ENCODE assay signal across 8 mouse cellular contexts in genomic region chr14:78725976-78726375, GRCm38 (mm10). TPM values are rescaled to one million over a fixed set of nuclear protein-coding genes. Genes with fewer than 3 reads are reported as not detected.
DNase-seq lines count a peak whose midpoint lies in the region; ATAC-seq and TF ChIP-seq lines count a peak whose summit lies in the region.

No protein-coding gene starts in this region.

- intact Hi-C loops in heart, postnatal 10 days (cut with DNase I): loop anchor here (2.0 kb wide), 1 partner anchor 123 kb away; the partner anchor contains the start of gene Vwa8

- no peak for TF ChIP-seq EP300 in ES-Bruce4 (IDR thresholded peaks at IDR 0.05; ENCODE audit: insufficient read depth, low read depth, low read length)

- no peaks in the 10 kb centered on the region for H3K36me3 ChIP-seq in heart, embryonic 10.5 days
- no peaks in the 10 kb centered on the region for H3K36me3 ChIP-seq in ES-Bruce4 (ENCODE audit: control insufficient read depth, insufficient read depth, low read length, poor library complexity, severe bottlenecking)
- no peaks in the 10 kb centered on the region for H3K36me3 ChIP-seq in forebrain, postnatal 0 days (ENCODE audit: insufficient read depth)
- no peaks in the 10 kb centered on the region for H3K36me3 ChIP-seq in liver, embryonic 15.5 days (replicated peaks)
- H3K36me3 ChIP-seq in thymus, adult 2 months (ENCODE audit: control insufficient read depth, insufficient read depth, low read length): no peaks in the 10 kb centered on the region

- peak overlapping the region; percentile 67 for H3K4me3 ChIP-seq in heart, embryonic 10.5 days
- peak overlapping the region; percentile 95 for H3K4me3 ChIP-seq in ES-Bruce4 (ENCODE audit: low read depth, low read length)
- peak overlapping the region; percentile 47 for H3K4me3 ChIP-seq in forebrain, postnatal 0 days (ENCODE audit: low read depth, low read length)
- peak overlapping the region; percentile 60 for H3K4me3 ChIP-seq in liver, embryonic 15.5 days (replicated peaks)
- H3K4me3 ChIP-seq in thymus, adult 2 months (ENCODE audit: control insufficient read depth, insufficient read depth, low read length): no peak overlapping the region

- peak overlapping the region; percentile 89; the same call in 1 of the 2 replicates for H3K27ac ChIP-seq in heart, embryonic 10.5 days
- H3K27ac ChIP-seq in ES-Bruce4 (ENCODE audit: insufficient read depth, low read length): no peak overlapping the region; the same call in 1 of the 2 replicates
- no peak overlapping the region for H3K27ac ChIP-seq in forebrain, postnatal 0 days (ENCODE audit: low read depth, low read length)
- no peak overlapping the region for H3K27ac ChIP-seq in liver, embryonic 15.5 days (replicated peaks)
- no peak overlapping the region for H3K27ac ChIP-seq in thymus, adult 2 months (ENCODE audit: control insufficient read depth, insufficient read depth, low read length)

- ATAC-seq in forebrain, postnatal 0 days: no peak
- ATAC-seq in liver, embryonic 15.5 days (ENCODE audit: insufficient read depth): no peak

- peak overlapping the region; percentile 73 for H3K9ac ChIP-seq in ES-Bruce4 (ENCODE audit: low read depth, poor library complexity, severe bottlenecking)
- no peak overlapping the region for H3K9ac ChIP-seq in forebrain, postnatal 0 days
- H3K9ac ChIP-seq in liver, embryonic 15.5 days: no peak overlapping the region

- no peak for TF ChIP-seq POLR2A in ES-Bruce4 (IDR thresholded peaks at IDR 0.05; ENCODE audit: insufficient read depth, low read length)
- no peak for TF ChIP-seq POLR2A in thymus, adult 2 months (IDR thresholded peaks at IDR 0.05; ENCODE audit: control insufficient read depth, extremely low read depth, insufficient read depth, low read length, poor library complexity)

- TF ChIP-seq CTCF in ES-Bruce4 (IDR thresholded peaks at IDR 0.05; ENCODE audit: low read depth, low read length): no peak
- no peak for TF ChIP-seq CTCF in forebrain, postnatal 0 days (IDR thresholded peaks at IDR 0.05; ENCODE audit: low read depth)
- no peak for TF ChIP-seq CTCF in thymus, adult 2 months (IDR thresholded peaks at IDR 0.05; ENCODE audit: borderline replicate concordance, control insufficient read depth, extremely low read depth, insufficient read depth, low read length, poor library complexity)

- H3K4me1 ChIP-seq in heart, embryonic 10.5 days: peaks cover 22% of the 10 kb centered on the region
- peaks cover 9% of the 10 kb centered on the region for H3K4me1 ChIP-seq in ES-Bruce4 (ENCODE audit: control insufficient read depth, insufficient read depth, low read length)
- H3K4me1 ChIP-seq in forebrain, postnatal 0 days (ENCODE audit: insufficient read depth): peaks cover 18% of the 10 kb centered on the region
- H3K4me1 ChIP-seq in liver, embryonic 15.5 days (replicated peaks): peaks cover 17% of the 10 kb centered on the region
- peaks cover 9% of the 10 kb centered on the region for H3K4me1 ChIP-seq in thymus, adult 2 months (replicated peaks; ENCODE audit: control insufficient read depth, insufficient read depth, low read length)

- 10% methylated on average over 13 of the region's 13 CpGs for WGBS in heart, embryonic 10.5 days
- WGBS in forebrain, postnatal 0 days: 34% methylated on average over 13 of the region's 13 CpGs
- WGBS in liver, embryonic 15.5 days (ENCODE audit: insufficient replicate concordance): 42% methylated on average over 13 of the region's 13 CpGs
- WGBS in thymus, adult 2 months: 91% methylated on average over 13 of the region's 13 CpGs

- no peaks in the 10 kb centered on the region for H3K27me3 ChIP-seq in heart, embryonic 10.5 days (ENCODE audit: insufficient read depth, poor library complexity, severe bottlenecking)
- no peaks in the 10 kb centered on the region for H3K27me3 ChIP-seq in ES-Bruce4 (ENCODE audit: control insufficient read depth, insufficient read depth, low read length, poor library complexity, severe bottlenecking)
- H3K27me3 ChIP-seq in forebrain, postnatal 0 days (ENCODE audit: insufficient read depth, low read length): no peaks in the 10 kb centered on the region
- H3K27me3 ChIP-seq in liver, embryonic 15.5 days: peaks cover 50% of the 10 kb centered on the region
- no peaks in the 10 kb centered on the region; the same call in 1 of the 2 replicates for H3K27me3 ChIP-seq in thymus, adult 2 months (ENCODE audit: control insufficient read depth, insufficient read depth, low read length)

- H3K4me2 ChIP-seq in forebrain, postnatal 0 days (ENCODE audit: low read depth): peak overlapping the region; percentile 95
- H3K4me2 ChIP-seq in liver, embryonic 15.5 days: peak overlapping the region; percentile 84

- peak; percentile 69 for DNase-seq in heart, embryonic 10.5 days (ENCODE audit: low spot score)
- DNase-seq in heart, postnatal 10 days: no peak
- DNase-seq in forebrain, postnatal 0 days: no peak
- DNase-seq in thymus, adult 2 months: no peak
- no peak for DNase-seq in adrenal gland, adult 18-20 months (ENCODE audit: low spot score in 2 of 2)
- DNase-seq in gastrocnemius, adult 8-10 months (ENCODE audit: low spot score in 2 of 2): no peak

- no peaks in the 10 kb centered on the region for H3K9me3 ChIP-seq in heart, embryonic 10.5 days
- H3K9me3 ChIP-seq in ES-Bruce4 (replicated peaks; ENCODE audit: control insufficient read depth, insufficient read depth, low read length, poor library complexity, severe bottlenecking): no peaks in the 10 kb centered on the region
- H3K9me3 ChIP-seq in forebrain, postnatal 0 days (ENCODE audit: low read length): no peaks in the 10 kb centered on the region
- H3K9me3 ChIP-seq in liver, embryonic 15.5 days (replicated peaks): no peaks in the 10 kb centered on the region

RNA-seq across cellular contexts. Expression of gene Dgkh, which starts 6.6 kb away (rescaled TPM):
- polyA plus RNA-seq in heart, embryonic 10.5 days (2016; fragmentation: Nextera tagmentation; extraction: Ambion mirVana): 1.7 and 2.0 TPM in 2 replicates
- total RNA-seq in heart, postnatal 10 days (2021): 10 to 100 TPM; 15.9 to 16.0 TPM
- 11.6 and 11.7 TPM in 2 replicates for polyA plus RNA-seq in ES-Bruce4 (2011; ENCODE audit: insufficient read depth, insufficient read length, low read depth, missing spikeins)
- total RNA-seq in forebrain, postnatal 0 days (2014; rRNA removed): 16.2 and 22.3 TPM in 2 replicates
- 1.4 and 2.7 TPM in 2 replicates for polyA plus RNA-seq in forebrain, postnatal 0 days (2015; fragmentation: Nextera tagmentation; extraction: Ambion mirVana)
- 0.25 and 0.39 TPM in 2 replicates for polyA plus RNA-seq in liver, embryonic 15.5 days (2015; fragmentation: Nextera tagmentation; extraction: Ambion mirVana)
- polyA plus RNA-seq in thymus, adult 2 months (2012; rRNA removed): 0.84 and 0.88 TPM in 2 replicates
- total RNA-seq in adrenal gland, adult 18-20 months (2021): 10 to 100 TPM in 1 of 2 experiments, 1 to 10 TPM in 1; 7.5 to 10.8 TPM
- total RNA-seq in gastrocnemius, adult 8-10 months (2022): 1 to 10 TPM; 1.3 to 2.6 (median 1.9) TPM
